ENCODE assay signal across 15 mouse cellular contexts in the genomic region with DNA sequence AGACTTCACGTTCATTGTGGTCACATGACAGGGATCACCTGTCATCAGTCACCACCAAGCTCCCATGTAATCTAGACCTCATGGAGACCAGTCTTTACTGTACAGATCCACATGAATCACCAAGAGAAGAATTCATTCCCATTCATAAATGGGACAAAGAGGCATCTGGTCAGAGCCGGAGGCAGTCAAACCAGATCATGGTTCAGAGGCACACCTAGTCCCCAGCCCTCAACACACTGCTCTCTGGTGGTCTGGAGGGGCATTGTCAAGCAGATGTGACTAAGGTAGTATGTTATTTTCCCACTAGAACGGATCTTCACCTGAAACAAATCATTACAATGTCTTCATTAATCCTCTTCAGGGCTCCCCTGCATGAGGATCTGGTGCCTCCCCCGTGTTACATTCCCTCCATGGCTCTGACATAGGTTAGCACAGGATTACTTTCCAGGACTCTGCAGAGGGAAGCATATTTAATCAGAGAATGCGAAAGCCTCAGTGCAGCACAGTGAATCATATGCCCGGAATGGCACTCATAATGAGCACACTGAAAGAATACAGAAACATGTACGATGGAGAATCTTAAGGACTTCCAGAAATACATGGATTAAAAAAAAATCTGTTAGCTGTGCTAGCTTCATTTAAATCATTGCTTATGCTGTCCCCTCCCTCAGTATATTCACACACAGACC.
A peak's percentile ranks its signal among the peaks of the same experiment; 100 is the strongest.
DNase-seq lines count a peak whose midpoint lies in the region; ATAC-seq and TF ChIP-seq lines count a peak whose summit lies in the region.
"Had no signal": no experiment of that assay in that cellular context is flagged by ENCODE, and none has a peak within 500 bp of the region (broad histone marks: within the 10 kb centered on the region; RNA-seq: fewer than 3 reads in every experiment).

No protein-coding gene starts in this region.

- no peaks in the 10 kb centered on the region for H3K36me3 ChIP-seq in intestine, postnatal 0 days (ENCODE audit: control insufficient read depth, insufficient read depth)
- no peaks in the 10 kb centered on the region for H3K36me3 ChIP-seq in intestine, embryonic 15.5 days
- H3K36me3 ChIP-seq in lung, embryonic 14.5 days (ENCODE audit: insufficient read depth) = no peaks in the 10 kb centered on the region
- no peaks in the 10 kb centered on the region for H3K36me3 ChIP-seq in stomach, postnatal 0 days (ENCODE audit: control insufficient read depth, insufficient read depth, low read length)
- H3K36me3 ChIP-seq: embryonic facial prominence, embryonic 12.5 days; heart, embryonic 12.5 days had no signal

- POLR2A ChIA-PET in Patski (lab: Charles Lee) = no interaction called here

- ATAC-seq in intestine, postnatal 0 days = no peak
- no peak for ATAC-seq in intestine, embryonic 15.5 days
- no peak for ATAC-seq in lung, embryonic 14.5 days (ENCODE audit: insufficient read depth)
- ATAC-seq in Patski = no peak
- ATAC-seq in stomach, postnatal 0 days (ENCODE audit: low FRiP score, low TSS enrichment) = no peak; the same call in 1 of the 2 replicates
- ATAC-seq: forebrain, embryonic 13.5 days; liver, postnatal 0 days had no signal

- peak; percentile 61 for TF ChIP-seq CTCF in intestine, postnatal 0 days (IDR thresholded peaks at IDR 0.05; ENCODE audit: low read depth)
- TF ChIP-seq CTCF in lung, embryonic 14.5 days (IDR thresholded peaks at IDR 0.05; ENCODE audit: low read depth) = peak; percentile 33
- TF ChIP-seq CTCF in Patski (IDR thresholded peaks at IDR 0.05) = peak; percentile 53
- peak; percentile 63 for TF ChIP-seq CTCF in stomach, postnatal 0 days (IDR thresholded peaks at IDR 0.05; ENCODE audit: low read depth)

- CTCF ChIA-PET in Patski (lab: Charles Lee) = interaction anchor here (1.2 kb wide), 1 partner anchor 13 kb away, joined by 3 read pairs; no protein-coding TSS in a partner anchor

- H3K9me3 ChIP-seq in intestine, postnatal 0 days (ENCODE audit: control insufficient read depth) = no peaks in the 10 kb centered on the region
- no peaks in the 10 kb centered on the region for H3K9me3 ChIP-seq in intestine, embryonic 15.5 days
- no peaks in the 10 kb centered on the region for H3K9me3 ChIP-seq in lung, embryonic 14.5 days (ENCODE audit: low read depth, low read length)
- no peaks in the 10 kb centered on the region for H3K9me3 ChIP-seq in stomach, postnatal 0 days (ENCODE audit: control insufficient read depth, low read length)
- H3K9me3 ChIP-seq: embryonic facial prominence, embryonic 12.5 days; forebrain, embryonic 13.5 days; heart, embryonic 12.5 days had no signal

- H3K27ac ChIP-seq in intestine, postnatal 0 days (ENCODE audit: low read depth, low read length) = no peak overlapping the region
- no peak overlapping the region for H3K27ac ChIP-seq in intestine, embryonic 15.5 days
- H3K27ac ChIP-seq in lung, embryonic 14.5 days (ENCODE audit: low read depth) = no peak overlapping the region
- no peak overlapping the region for H3K27ac ChIP-seq in stomach, postnatal 0 days (replicated peaks)
- H3K27ac ChIP-seq: embryonic facial prominence, embryonic 12.5 days; forebrain, embryonic 13.5 days; hindbrain, embryonic 14.5 days had no signal

- H3K4me3 ChIP-seq in intestine, postnatal 0 days (ENCODE audit: low read depth, low read length) = no peak overlapping the region
- H3K4me3 ChIP-seq in intestine, embryonic 15.5 days (replicated peaks) = no peak overlapping the region
- H3K4me3 ChIP-seq in lung, embryonic 14.5 days (ENCODE audit: low read depth, low read length) = no peak overlapping the region
- H3K4me3 ChIP-seq in stomach, postnatal 0 days (ENCODE audit: low read depth, low read length) = no peak overlapping the region
- H3K4me3 ChIP-seq: embryonic facial prominence, embryonic 12.5 days; forebrain, embryonic 13.5 days; heart, embryonic 12.5 days had no signal

- H3K9ac ChIP-seq in intestine, postnatal 0 days (ENCODE audit: low read depth, low read length) = no peak overlapping the region
- H3K9ac ChIP-seq in intestine, embryonic 15.5 days = no peak overlapping the region
- no peak overlapping the region for H3K9ac ChIP-seq in lung, embryonic 14.5 days
- H3K9ac ChIP-seq in stomach, postnatal 0 days (ENCODE audit: low read length) = no peak overlapping the region
- H3K9ac ChIP-seq: embryonic facial prominence, embryonic 12.5 days; forebrain, embryonic 13.5 days; heart, embryonic 12.5 days; hindbrain, embryonic 14.5 days; liver, postnatal 0 days had no signal

- H3K27me3 ChIP-seq in intestine, postnatal 0 days (replicated peaks; ENCODE audit: control insufficient read depth, insufficient read depth, low read length) = no peaks in the 10 kb centered on the region
- no peaks in the 10 kb centered on the region for H3K27me3 ChIP-seq in intestine, embryonic 15.5 days (replicated peaks)
- no peaks in the 10 kb centered on the region for H3K27me3 ChIP-seq in lung, embryonic 14.5 days (ENCODE audit: insufficient read depth, low read length)
- no peaks in the 10 kb centered on the region for H3K27me3 ChIP-seq in Patski
- H3K27me3 ChIP-seq in stomach, postnatal 0 days (ENCODE audit: control insufficient read depth, insufficient read depth, low read length) = no peaks in the 10 kb centered on the region
- H3K27me3 ChIP-seq: embryonic facial prominence, embryonic 12.5 days; forebrain, embryonic 13.5 days; heart, embryonic 12.5 days had no signal

- in situ Hi-C loops in Patski (cut with MboI; ENCODE audit: low pct_unique_long_range_greater_than_20kb) = no loop called here

- H3K4me1 ChIP-seq in intestine, postnatal 0 days (replicated peaks; ENCODE audit: control insufficient read depth, insufficient read depth, low read length) = no peaks in the 10 kb centered on the region
- peaks cover 8% of the 10 kb centered on the region; the same call in 1 of the 2 replicates for H3K4me1 ChIP-seq in intestine, embryonic 15.5 days (replicated peaks)
- H3K4me1 ChIP-seq in lung, embryonic 14.5 days (ENCODE audit: insufficient read depth) = peaks cover 9% of the 10 kb centered on the region
- 0 out of 2 replicates have a peak, but pooled peaks cover 2% of the 10 kb centered on the region for H3K4me1 ChIP-seq in stomach, postnatal 0 days (replicated peaks; ENCODE audit: control insufficient read depth, insufficient read depth)

- no peak for TF ChIP-seq EP300 in stomach, postnatal 0 days (optimal IDR thresholded peaks at IDR 0.05)

- DNase-seq in lung, embryonic 14.5 days = no peak
- DNase-seq in lung, postnatal 25 days (ENCODE audit: low spot score) = no peak
- no peak for DNase-seq in Patski (ENCODE audit: low read depth, low spot score)
- DNase-seq in stomach, postnatal 0 days (ENCODE audit: low spot score) = no peak
- DNase-seq in ovary, postnatal 10 days (ENCODE audit: low spot score) = no peak
- DNase-seq: cerebellum, postnatal 14 days; gastrocnemius, postnatal 10 days; kidney, postnatal 25 days; liver, postnatal 0 days had no signal

- 67% methylated on average over 7 of the region's 7 CpGs for WGBS in intestine, postnatal 0 days
- WGBS in intestine, embryonic 15.5 days = 51% methylated on average over 7 of the region's 7 CpGs
- WGBS in lung, embryonic 14.5 days = 73% methylated on average over 7 of the region's 7 CpGs
- WGBS in stomach, postnatal 0 days = 52% methylated on average over 7 of the region's 7 CpGs

- no peak overlapping the region for H3K4me2 ChIP-seq in intestine, postnatal 0 days (replicated peaks; ENCODE audit: low read depth)
- H3K4me2 ChIP-seq in intestine, embryonic 15.5 days (replicated peaks) = no peak overlapping the region
- H3K4me2 ChIP-seq in lung, embryonic 14.5 days = no peak overlapping the region
- no peak overlapping the region for H3K4me2 ChIP-seq in stomach, postnatal 0 days (replicated peaks; ENCODE audit: low read depth)
- H3K4me2 ChIP-seq: embryonic facial prominence, embryonic 12.5 days; forebrain, embryonic 13.5 days; heart, embryonic 12.5 days; hindbrain, embryonic 14.5 days had no signal
